Mouse (Mus musculus) CH12.LX (cell line): ENCODE measurements at regions not wholly inside any gene's neighbourhood (a gene's known extent, or its start where the extent isn't known, plus 50 kb on each side); places are given as distances from the start of the nearest gene placed in this dataset.

Experiments
- DNase-seq: peaks from one replicate; pipeline ENCODE4 v3.0.0-alpha.2; 2013; ENCODE audit errors: extremely low read depth
- H3K27ac ChIP-seq: 2 replicates; pipeline ENCODE4 v1.5.1; 2012; ENCODE audit warnings: low read depth, mild to moderate bottlenecking, control low read depth, moderate library complexity; ENCODE audit not compliant: insufficient read depth
- H3K27me3 ChIP-seq: replicated peaks from 2 replicates; pipeline ENCODE3; 2012; ENCODE audit warnings: inconsistent platforms
- H3K36me3 ChIP-seq, 2 experiments: replicated peaks in 1 of 2; 2 replicates each; pipeline versions ENCODE3 to v1.6.1; 2012; ENCODE audit warnings: inconsistent platforms in 1 of 2, low read length in 1 of 2, mild to moderate bottlenecking in 1 of 2, mixed read lengths in 1 of 2, moderate library complexity in 1 of 2; ENCODE audit not compliant: control insufficient read depth in 1 of 2, insufficient read depth in 1 of 2
- H3K4me1 ChIP-seq, 2 experiments: 2 replicates each; pipeline ENCODE4 v1.6.1; 2012; ENCODE audit warnings: inconsistent platforms in 1 of 2, moderate library complexity in 1 of 2; ENCODE audit not compliant: insufficient read depth in 2 of 2, control insufficient read depth in 1 of 2
- H3K4me2 ChIP-seq: 2 replicates; pipeline ENCODE4 v1.6.1; 2012; ENCODE audit warnings: low read depth, mild to moderate bottlenecking, control low read depth; ENCODE audit not compliant: poor library complexity, insufficient read depth, severe bottlenecking
- H3K4me3 ChIP-seq, 3 experiments: fragments of 150-350 bp in 1 of 3; sonication (generic) in 1 of 3; replicated peaks in 1 of 3; 2 replicates each; pipeline versions ENCODE3 to v1.5.1; 2011 to 2012; ENCODE audit warnings: low read depth in 2 of 3, low read length in 2 of 3, mild to moderate bottlenecking in 2 of 3, moderate library complexity in 2 of 3, control low read depth in 1 of 3, improper control_type of control experiment in 1 of 3, inconsistent platforms in 1 of 3, mixed read lengths in 1 of 3; ENCODE audit not compliant: poor library complexity in 1 of 3
- H3K79me2 ChIP-seq: replicated peaks from 2 replicates; pipeline ENCODE4 v1.6.1; 2012; ENCODE audit warnings: mild to moderate bottlenecking, moderate library complexity; ENCODE audit not compliant: control insufficient read depth, poor library complexity, insufficient read depth, severe bottlenecking; ENCODE audit errors: extremely low read depth
- H3K9ac ChIP-seq: 2 replicates; pipeline ENCODE4 v1.6.1; 2012; ENCODE audit warnings: low read depth, mild to moderate bottlenecking, control low read depth, moderate library complexity; ENCODE audit not compliant: insufficient read depth
- H3K9me3 ChIP-seq: replicated peaks from 2 replicates; pipeline ENCODE3; 2012; ENCODE audit warnings: low read length, inconsistent platforms, mixed read lengths
- EP300 ChIP-seq: IDR thresholded peaks from 2 replicates; pipeline ENCODE4 v1.6.1; 2011; ENCODE audit warnings: low read length, improper control_type of control experiment
- IRF4 ChIP-seq: IDR thresholded peaks from 2 replicates; pipeline ENCODE4 v1.6.1; 2014; ENCODE audit warnings: low read depth, mild to moderate bottlenecking, inconsistent platforms, low read length, improper control_type of control experiment
- MAFK ChIP-seq: IDR thresholded peaks from 2 replicates; pipeline ENCODE4 v1.6.1; 2011; ENCODE audit warnings: low read length, improper control_type of control experiment; ENCODE audit not compliant: insufficient replicate concordance
- MAX ChIP-seq: IDR thresholded peaks from 2 replicates; pipeline ENCODE4 v1.6.1; 2011; ENCODE audit warnings: low read length, improper control_type of control experiment
- MAZ ChIP-seq: IDR thresholded peaks from 2 replicates; pipeline ENCODE4 v1.6.1; 2012; ENCODE audit warnings: low read depth, mild to moderate bottlenecking, inconsistent platforms, low read length, improper control_type of control experiment, moderate library complexity
- MEF2A ChIP-seq: IDR thresholded peaks from 2 replicates; pipeline ENCODE4 v1.6.1; 2014; ENCODE audit warnings: low read depth, mild to moderate bottlenecking, inconsistent platforms, low read length, improper control_type of control experiment, borderline replicate concordance
- SMC3 ChIP-seq: IDR thresholded peaks from 2 replicates; pipeline ENCODE4 v1.6.1; 2011; ENCODE audit warnings: low read depth, low read length, improper control_type of control experiment
- UBTF ChIP-seq: IDR thresholded peaks from 2 replicates; pipeline ENCODE4 v1.6.1; 2012; ENCODE audit warnings: low read depth, mild to moderate bottlenecking, inconsistent platforms, low read length, improper control_type of control experiment, moderate library complexity
- USF2 ChIP-seq: conservative IDR thresholded peaks from 2 replicates; pipeline ENCODE4 v1.6.1; 2011; ENCODE audit warnings: low read depth, low read length, improper control_type of control experiment
- ZMIZ1 ChIP-seq: IDR thresholded peaks from 2 replicates; pipeline ENCODE4 v1.6.1; 2012; ENCODE audit warnings: low read depth, mild to moderate bottlenecking, inconsistent platforms, low read length, improper control_type of control experiment
- ZNF384 ChIP-seq: IDR thresholded peaks from 2 replicates; pipeline ENCODE4 v1.6.1; 2012; ENCODE audit warnings: low read depth, low read length, improper control_type of control experiment, inconsistent platforms
- dilution Hi-C: fragments of 300-500 bp; cut with MboI; formaldehyde crosslinking; loops from 2 replicates; pipeline ENCODE4 v1.14.3; 2020; ENCODE audit warnings: low sequenced_read_pairs; ENCODE audit not compliant: extremely low pct_unique_long_range_greater_than_20kb, extremely low pct_ligation_motif_present
- in situ Hi-C: fragments of 300-500 bp; cut with MboI; formaldehyde crosslinking; loops from 3 replicates; pipeline ENCODE4 v1.14.3; 2019; ENCODE audit warnings: low sequenced_read_pairs, low pct_ligation_motif_present, low pct_unique_long_range_greater_than_20kb, mixed read lengths

- Histone ChIP-seq H3K4me2 (no peak overlapping the region), H3K27ac (no peak overlapping the region), H3K79me2 (no peaks in the 10 kb centered on the region), H3K4me1 (no peaks in the 10 kb centered on the region)
- DNase-seq = no peak
- no peak for TF ChIP-seq MEF2A
- no peak for TF ChIP-seq UBTF
- no peak for TF ChIP-seq ZMIZ1
- TF ChIP-seq, all 38 proteins: peak for 0
- Histone ChIP-seq H3K9me3 (peaks cover 32% of the 10 kb centered on the region), H3K36me3 (no peaks in the 10 kb centered on the region), H3K27me3 (no peaks in the 10 kb centered on the region), H3K4me3 (no peak overlapping the region), H3K9ac (no peak overlapping the region)
- in situ Hi-C loops = no loop called here
- dilution Hi-C loops = no loop called here
These were observed 587.8 kb upstream of the Fat1 start for GRCm38 (mm10) chr8:44347412-44347811.

GRCm38 (mm10) chr8:44373987-44374386 is 561.3 kb upstream of the Fat1 start:
- no peak overlapping the region for H3K9ac ChIP-seq
- H3K27me3 ChIP-seq = no peaks in the 10 kb centered on the region
- no peak overlapping the region for H3K27ac ChIP-seq
- H3K4me3 ChIP-seq = no peak overlapping the region
- TF ChIP-seq UBTF (no peak), SMC3 (no peak)
- dilution Hi-C loops = no loop called here
- H3K79me2 ChIP-seq = no peaks in the 10 kb centered on the region
- H3K9me3 ChIP-seq = peaks cover 31% of the 10 kb centered on the region
- H3K4me1 ChIP-seq = no peaks in the 10 kb centered on the region
- in situ Hi-C loops = no loop called here
- H3K4me2 ChIP-seq = no peak overlapping the region
- DNase-seq = no peak
- H3K36me3 ChIP-seq = no peaks in the 10 kb centered on the region

GRCm38 (mm10) chr8:44377731-44378130 is 557.5 kb upstream of the Fat1 start:
- Histone ChIP-seq H3K4me1 (no peaks in the 10 kb centered on the region), H3K9ac (no peak overlapping the region), H3K27me3 (no peaks in the 10 kb centered on the region), H3K27ac (no peak overlapping the region), H3K4me2 (no peak overlapping the region), H3K4me3 (no peak overlapping the region), H3K79me2 (no peaks in the 10 kb centered on the region), H3K9me3 (peaks cover 43% of the 10 kb centered on the region), H3K36me3 (no peaks in the 10 kb centered on the region)
- dilution Hi-C loops (no loop called here), in situ Hi-C loops (no loop called here)
- no peak for TF ChIP-seq ZNF384
- no peak for TF ChIP-seq MAFK
- TF ChIP-seq IRF4 = no peak
- no peak for TF ChIP-seq MAZ
- no peak for TF ChIP-seq EP300
- no peak for TF ChIP-seq MEF2A
- no peak for TF ChIP-seq USF2
- TF ChIP-seq MAX = no peak
- no peak for DNase-seq
